Mouse (Mus musculus) spleen, postnatal 36 days (tissue): ENCODE results near the gene Sept10.

Experiments
- DNase-seq, 2 experiments: peaks; one replicate each; pipeline ENCODE4 v3.0.0; 2022; ENCODE audit warnings: low spot score in 2 of 2, mixed read lengths in 1 of 2

Sept10 gene

GRCm38 (mm10) chr10:59221473-59222270, at the start of gene Sept10, which contains the start of gene Sowahc:
Gene Sept10, minus strand, starts transcription at chr10:59221847.
Gene Sowahc, plus strand, starts transcription at chr10:59221953.
- peak; percentile 96 to 97 for DNase-seq

GRCm38 (mm10) chr10:59268754-59269153, 47.1 kb upstream of the Sept10 start:
- no peak for DNase-seq

GRCm38 (mm10) chr10:59268109-59268508, 46.5 kb upstream of the Sept10 start:
- no peak for DNase-seq

- no peak for DNase-seq
These were observed 45.6 kb upstream of the Sept10 start for GRCm38 (mm10) chr10:59267275-59267674.

- no peak for DNase-seq
These were observed 44.5 kb upstream of the Sept10 start for GRCm38 (mm10) chr10:59266097-59266496.

GRCm38 (mm10) chr10:59265674-59266073, 44.0 kb upstream of the Sept10 start:
- DNase-seq, result no peak

- DNase-seq, result no peak
These were observed 43.4 kb upstream of the Sept10 start for GRCm38 (mm10) chr10:59265067-59265466.

- DNase-seq, result no peak
These were observed 41.3 kb upstream of the Sept10 start for GRCm38 (mm10) chr10:59262979-59263378.

- no peak for DNase-seq
These were observed 40.4 kb upstream of the Sept10 start for GRCm38 (mm10) chr10:59262021-59262420.

- DNase-seq, result no peak
These were observed 40.0 kb upstream of the Sept10 start for GRCm38 (mm10) chr10:59261603-59262002.

GRCm38 (mm10) chr10:59259572-59259971, 37.9 kb upstream of the Sept10 start:
- no peak for DNase-seq

- no peak for DNase-seq
These were observed 34.9 kb upstream of the Sept10 start for GRCm38 (mm10) chr10:59256533-59256932.

- no peak for DNase-seq
These were observed 32.0 kb upstream of the Sept10 start for GRCm38 (mm10) chr10:59253541-59254079.

GRCm38 (mm10) chr10:59252396-59252795, 30.7 kb upstream of the Sept10 start:
- no peak for DNase-seq

- no peak for DNase-seq
These were observed 30.3 kb upstream of the Sept10 start for GRCm38 (mm10) chr10:59251980-59252379.

- no peak for DNase-seq
These were observed 29.0 kb upstream of the Sept10 start for GRCm38 (mm10) chr10:59250679-59251078.

GRCm38 (mm10) chr10:59249531-59249930, 27.9 kb upstream of the Sept10 start:
- DNase-seq, result no peak

GRCm38 (mm10) chr10:59241141-59241541, 19.5 kb upstream of the Sept10 start:
- DNase-seq, result no peak

- no peak for DNase-seq
These were observed 16.1 kb upstream of the Sept10 start for GRCm38 (mm10) chr10:59237757-59238156.

- peak; percentile 14 to 27 for DNase-seq
These were observed 14.8 kb upstream of the Sept10 start for GRCm38 (mm10) chr10:59236486-59236885.

- DNase-seq, result no peak
These were observed 14.2 kb upstream of the Sept10 start for GRCm38 (mm10) chr10:59235847-59236246.

- no peak for DNase-seq
These were observed 13.6 kb upstream of the Sept10 start for GRCm38 (mm10) chr10:59235227-59235626.

- DNase-seq, result no peak
These were observed 7.7 kb upstream of the Sept10 start for GRCm38 (mm10) chr10:59229205-59229820.
